Mouse (Mus musculus) heart, embryonic 11.5 days (tissue): Measurements from ENCODE around the gene Gapdh. TPM values are rescaled to one million over a fixed set of nuclear protein-coding genes. Genes with fewer than 3 reads are reported as not detected.

Experiments used
- ATAC-seq: fragments of 200-750 bp; cut with Nextera tagmentation; replicated peaks from 2 replicates; pipeline ENCODE4 v1.8.0; 2017; ENCODE audit warnings: moderate library complexity; ENCODE audit not compliant: insufficient number of reproducible peaks, low FRiP score, low TSS enrichment
- H3K27ac ChIP-seq: fragments of 300-500 bp; sonication (generic); 2 replicates; pipeline ENCODE4 v1.5.1; 2014; ENCODE audit warnings: mild to moderate bottlenecking, low read depth, low read length
- H3K27me3 ChIP-seq: fragments of 300-500 bp; sonication (generic); 2 replicates; pipeline ENCODE4 v1.6.1; 2014; ENCODE audit warnings: mild to moderate bottlenecking, low read length, mixed read lengths; ENCODE audit not compliant: control insufficient read depth, insufficient read depth
- H3K36me3 ChIP-seq: fragments of 300-500 bp; sonication (generic); 2 replicates; pipeline ENCODE4 v1.6.1; 2014; ENCODE audit warnings: mild to moderate bottlenecking, low read length, moderate library complexity, mixed read lengths; ENCODE audit not compliant: control insufficient read depth, insufficient read depth
- H3K4me1 ChIP-seq: fragments of 300-500 bp; sonication (generic); 2 replicates; pipeline ENCODE4 v1.6.1; 2014; ENCODE audit warnings: low read length; ENCODE audit not compliant: control insufficient read depth, insufficient read depth
- H3K4me2 ChIP-seq: fragments of 300-500 bp; sonication (generic); 2 replicates; pipeline ENCODE4 v1.6.1; 2014; ENCODE audit warnings: mild to moderate bottlenecking, moderate library complexity
- H3K4me3 ChIP-seq: fragments of 300-500 bp; sonication (generic); 2 replicates; pipeline ENCODE4 v1.5.1; 2014; ENCODE audit warnings: low read depth, low read length
- H3K9ac ChIP-seq: fragments of 300-500 bp; sonication (generic); 2 replicates; pipeline ENCODE4 v1.6.1; 2014; ENCODE audit warnings: mild to moderate bottlenecking, low read depth, low read length, moderate library complexity
- H3K9me3 ChIP-seq: fragments of 300-500 bp; sonication (generic); replicated peaks from 2 replicates; pipeline ENCODE4 v1.6.1; 2016; ENCODE audit warnings: low read length; ENCODE audit not compliant: control insufficient read depth
- WGBS: fragments of 180-500 bp; shearing (Covaris S2); extraction: QIAGEN DNeasy Blood & Tissue Kit; methylation state at CpG from one replicate; pipeline ENCODE4 v1.1.7; 2014; ENCODE audit not compliant: insufficient replicate concordance; 5-methylcytosine and 5-hydroxymethylcytosine counted together
- polyA plus RNA-seq: library from polyadenylated mRNA; unstranded; fragments of >200 nt; fragmentation: Nextera tagmentation; extraction: Ambion mirVana; gene quantifications from 2 replicates; pipeline ENCODE4 v1.2.1, GENCODE M21; 2014

Gapdh gene
- 4,443 and 4,472 TPM in 2 replicates for polyA plus RNA-seq

DNA sequence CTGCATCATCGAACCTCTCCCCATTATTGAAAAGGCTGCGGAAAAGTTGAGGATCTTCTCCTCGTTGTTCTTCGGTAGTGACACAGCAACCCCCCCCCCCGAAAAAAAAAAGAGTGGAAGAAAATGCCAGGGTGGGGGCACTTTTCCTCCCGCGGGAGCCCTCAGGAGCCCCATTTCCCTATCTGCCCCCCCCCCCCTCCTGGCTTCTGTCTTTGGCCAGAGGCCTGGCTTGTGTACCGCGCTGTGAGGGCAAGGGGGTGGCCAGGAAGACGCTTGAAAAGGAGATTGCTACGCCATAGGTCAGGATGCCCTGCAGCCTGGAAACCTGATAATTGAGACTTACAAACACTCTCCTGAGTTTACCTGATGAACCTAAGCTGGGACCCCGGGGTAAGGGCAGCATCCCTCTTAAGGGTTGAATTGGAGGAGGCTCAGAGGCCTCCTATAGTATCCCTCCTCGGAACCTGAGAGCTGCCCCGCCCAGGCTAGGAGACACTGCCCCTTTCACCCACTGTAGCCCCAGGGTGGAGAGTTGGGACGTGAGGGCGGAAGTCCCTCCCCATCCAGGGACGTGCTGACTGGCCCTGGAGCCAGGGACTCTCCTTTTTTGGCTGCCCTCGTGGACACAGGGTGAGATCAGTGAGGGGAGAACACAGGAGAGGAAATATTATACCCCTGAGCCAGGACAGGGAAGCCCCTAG lies at the start of gene Gapdh:
Gene Gapdh (minus strand): TSS at position 417 of the 701 bp plus-strand sequence.
- Histone ChIP-seq H3K9ac (peak within 1 kb of the TSS; percentile 100), H3K36me3 (peaks cover 36% of the 10 kb centered on the region), H3K9me3 (no peaks in the 10 kb centered on the region), H3K4me3 (peak within 1 kb of the TSS; percentile 95), H3K27ac (peak within 1 kb of the TSS; percentile 98), H3K4me1 (peaks cover 25% of the 10 kb centered on the region), H3K4me2 (peak within 1 kb of the TSS; percentile 94), H3K27me3 (no peaks in the 10 kb centered on the region)
- under 1% methylated on average over 18 of the region's 18 CpGs for WGBS
- ATAC-seq: peak; percentile 77

DNA sequence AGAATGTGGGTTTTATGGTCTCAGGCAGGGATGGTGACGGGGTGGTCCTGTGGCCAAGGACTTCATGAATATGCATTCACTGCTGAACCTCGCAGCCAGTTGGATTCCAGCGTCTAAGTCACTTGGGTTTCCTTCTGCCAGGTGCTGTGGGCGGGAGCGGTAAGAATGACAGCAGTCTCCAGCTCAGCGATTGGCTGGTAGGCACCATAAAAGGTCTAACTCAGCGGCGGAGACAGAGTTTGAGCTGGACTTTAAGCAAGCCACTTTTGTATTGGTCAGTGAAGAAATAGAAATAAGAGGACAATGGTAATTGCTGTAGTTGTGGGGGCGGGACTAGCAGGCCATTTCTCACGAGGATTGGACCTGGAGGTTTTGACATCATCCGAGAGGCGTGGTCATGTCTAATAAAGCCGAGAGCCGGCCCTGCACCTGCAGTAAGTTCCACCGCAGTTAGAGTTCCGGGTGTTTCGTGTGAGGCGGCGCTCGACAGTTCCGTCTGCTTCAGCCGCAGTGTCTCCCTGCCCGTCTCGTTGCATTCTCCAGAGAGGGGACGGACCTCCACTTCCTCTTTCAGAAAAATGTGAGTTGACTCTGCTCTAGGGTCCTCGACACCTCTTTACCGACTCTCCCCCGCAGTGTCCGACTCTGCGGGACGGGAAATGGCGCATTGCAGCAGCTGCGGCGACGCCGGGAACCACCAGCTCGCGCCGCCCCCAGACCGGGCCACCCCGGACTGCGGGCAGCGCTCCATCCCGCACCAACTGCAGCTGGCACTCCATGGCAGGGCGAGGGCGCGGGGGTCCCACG lies 49.1 kb upstream of the Gapdh start, which contains the start of gene Vamp1:
Gene Vamp1 (plus strand): TSS at position 404 of the 807 bp plus-strand sequence.
- peaks cover 3% of the 10 kb centered on the region; the same call in 1 of the 2 replicates for H3K4me1 ChIP-seq
- peak within 1 kb of the TSS; percentile 64 for H3K4me3 ChIP-seq
- peak; percentile 93 for ATAC-seq
- H3K27me3 ChIP-seq: 0 out of 2 replicates have a peak, but pooled peaks cover 3% of the 10 kb centered on the region
- H3K36me3 ChIP-seq: no peaks in the 10 kb centered on the region
- no peaks in the 10 kb centered on the region for H3K9me3 ChIP-seq
- H3K9ac ChIP-seq: peak within 1 kb of the TSS; percentile 79
- H3K27ac ChIP-seq: peak within 1 kb of the TSS; percentile 48; the same call in 1 of the 2 replicates
- WGBS: 1% methylated on average over 48 of the region's 48 CpGs
- H3K4me2 ChIP-seq: peak within 1 kb of the TSS; percentile 92

DNA sequence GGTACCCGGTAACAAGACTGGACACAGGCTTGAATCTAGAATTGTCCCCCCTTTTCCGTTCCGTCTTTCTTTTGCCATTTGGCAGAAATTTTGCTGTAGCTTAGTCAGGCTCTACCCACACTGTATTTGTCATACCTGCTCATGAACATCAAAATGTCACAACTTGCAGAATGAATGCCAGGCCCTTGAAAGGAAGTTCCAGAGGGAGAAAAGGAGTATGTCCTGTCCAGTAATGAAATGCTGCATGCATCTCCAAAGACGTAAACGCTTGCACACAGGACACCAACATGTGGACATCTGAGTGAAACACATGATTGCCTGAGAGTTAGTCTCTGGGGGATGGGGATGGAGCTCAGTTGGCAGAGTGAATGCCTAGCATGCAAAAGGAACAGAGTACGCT lies 47.4 kb upstream of the Gapdh start:
- Histone ChIP-seq H3K4me2 (no peak overlapping the region), H3K9ac (no peak overlapping the region), H3K36me3 (no peaks in the 10 kb centered on the region), H3K9me3 (no peaks in the 10 kb centered on the region), H3K27me3 (0 out of 2 replicates have a peak, but pooled peaks cover 3% of the 10 kb centered on the region), H3K4me3 (no peak overlapping the region), H3K4me1 (peaks cover 3% of the 10 kb centered on the region; the same call in 1 of the 2 replicates), H3K27ac (no peak overlapping the region)
- WGBS: 74% methylated on average over 6 of the region's 6 CpGs
- ATAC-seq: no peak

DNA sequence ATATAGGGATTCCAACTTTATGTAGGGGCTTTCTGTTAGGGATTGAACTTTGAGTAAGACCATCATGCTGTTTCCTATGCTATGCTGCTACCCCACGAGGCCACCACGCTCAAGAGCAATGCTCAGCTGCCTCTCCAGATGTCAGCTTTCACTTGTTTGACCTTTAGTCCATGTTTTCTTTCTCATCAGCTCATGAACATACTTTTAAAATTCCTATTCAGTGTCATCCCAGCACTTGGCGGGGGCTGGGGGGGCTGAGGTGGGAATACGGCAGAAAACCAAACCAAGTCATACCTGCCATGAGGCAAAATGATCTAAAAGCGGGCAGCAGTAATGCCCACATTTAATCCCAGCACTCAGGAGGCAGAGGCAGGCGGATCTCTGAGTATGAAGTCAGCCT lies 46.9 kb upstream of the Gapdh start:
- no peak for ATAC-seq
- 0 out of 2 replicates have a peak, but pooled peaks cover 3% of the 10 kb centered on the region for H3K27me3 ChIP-seq
- H3K4me2 ChIP-seq: no peak overlapping the region
- no peak overlapping the region for H3K9ac ChIP-seq
- H3K9me3 ChIP-seq: no peaks in the 10 kb centered on the region
- no peak overlapping the region for H3K4me3 ChIP-seq
- WGBS: 63% methylated on average over 6 of the region's 6 CpGs
- H3K36me3 ChIP-seq: no peaks in the 10 kb centered on the region
- no peak overlapping the region for H3K27ac ChIP-seq
- peaks cover 3% of the 10 kb centered on the region; the same call in 1 of the 2 replicates for H3K4me1 ChIP-seq

DNA sequence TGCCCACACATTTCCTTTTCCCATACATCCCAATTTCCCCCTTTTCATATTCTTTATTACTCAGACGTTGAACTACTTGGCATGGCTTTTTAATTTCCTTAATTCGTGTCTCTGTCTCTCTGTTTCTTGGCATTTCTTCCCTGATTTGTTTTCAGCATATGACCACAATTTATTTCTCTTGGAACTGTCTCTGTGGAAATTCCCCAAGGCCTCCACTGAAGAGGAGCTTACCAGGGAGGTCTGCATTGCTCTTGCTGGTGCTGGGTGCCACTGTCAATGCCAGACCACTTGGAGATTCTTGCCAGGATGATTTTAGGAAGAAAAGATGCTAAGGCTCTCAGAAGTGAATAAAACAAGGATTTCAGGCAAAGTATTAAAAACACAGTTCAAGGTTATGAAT lies 46.4 kb upstream of the Gapdh start:
- Histone ChIP-seq H3K36me3 (no peaks in the 10 kb centered on the region), H3K9ac (no peak overlapping the region), H3K9me3 (no peaks in the 10 kb centered on the region), H3K4me1 (peaks cover 3% of the 10 kb centered on the region; the same call in 1 of the 2 replicates), H3K27me3 (0 out of 2 replicates have a peak, but pooled peaks cover 3% of the 10 kb centered on the region), H3K4me3 (no peak overlapping the region), H3K27ac (no peak overlapping the region), H3K4me2 (no peak overlapping the region)
- WGBS: 46% methylated on average over 2 of the region's 2 CpGs
- no peak for ATAC-seq

DNA sequence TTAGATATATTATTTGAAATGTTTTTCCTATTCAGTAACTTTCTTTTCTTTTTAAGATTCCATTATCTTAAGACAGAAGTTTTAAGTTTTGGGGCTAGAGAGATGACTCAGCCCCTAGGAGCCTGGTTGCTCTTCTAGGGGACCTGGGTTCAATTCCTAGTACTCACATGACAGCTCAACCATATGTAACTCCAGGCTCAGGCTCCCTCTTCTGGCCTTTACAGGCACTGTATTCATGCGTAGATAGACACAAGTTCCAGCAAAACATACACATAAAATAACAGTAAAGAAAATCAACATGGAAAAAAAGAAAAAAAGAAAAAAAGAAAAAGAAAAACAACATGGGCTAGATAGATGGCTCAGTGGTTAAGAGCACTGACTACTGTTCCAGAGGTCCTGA lies 44.2 kb upstream of the Gapdh start:
- 68% methylated on average over 1 of the region's 1 CpGs for WGBS
- H3K9me3 ChIP-seq: no peaks in the 10 kb centered on the region
- no peak overlapping the region for H3K9ac ChIP-seq
- H3K4me1 ChIP-seq: no peaks in the 10 kb centered on the region
- 0 out of 2 replicates have a peak, but pooled peaks cover 3% of the 10 kb centered on the region for H3K27me3 ChIP-seq
- no peak overlapping the region for H3K27ac ChIP-seq
- no peak for ATAC-seq
- no peaks in the 10 kb centered on the region for H3K36me3 ChIP-seq
- no peak overlapping the region for H3K4me2 ChIP-seq
- no peak overlapping the region for H3K4me3 ChIP-seq

DNA sequence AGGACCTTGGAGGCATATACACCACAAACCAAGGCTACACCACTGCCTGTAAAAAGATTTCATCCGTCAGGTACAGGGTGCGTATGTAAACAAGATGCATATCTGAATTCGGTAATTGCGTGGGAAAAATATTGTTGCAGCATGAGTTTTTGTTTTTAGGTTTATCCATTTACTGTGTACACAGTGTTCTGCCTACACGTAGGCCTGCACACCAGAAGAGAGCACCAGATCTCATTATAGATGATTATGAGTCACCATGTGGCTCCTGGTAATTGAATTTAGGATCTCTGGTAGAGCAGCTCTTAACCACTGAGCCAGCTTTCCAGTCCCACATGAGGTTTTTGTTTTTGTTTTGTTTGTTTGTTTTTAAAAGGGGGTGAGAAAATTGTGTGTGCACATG lies 30.9 kb upstream of the Gapdh start:
- no peak overlapping the region for H3K4me3 ChIP-seq
- no peak overlapping the region for H3K4me2 ChIP-seq
- no peak overlapping the region for H3K27ac ChIP-seq
- 86% methylated on average over 5 of the region's 5 CpGs for WGBS
- no peak for ATAC-seq
- H3K4me1 ChIP-seq: peaks cover 4% of the 10 kb centered on the region; the same call in 1 of the 2 replicates
- peaks cover 7% of the 10 kb centered on the region; the same call in 1 of the 2 replicates for H3K36me3 ChIP-seq
- no peaks in the 10 kb centered on the region for H3K27me3 ChIP-seq
- H3K9ac ChIP-seq: no peak overlapping the region
- no peaks in the 10 kb centered on the region for H3K9me3 ChIP-seq

DNA sequence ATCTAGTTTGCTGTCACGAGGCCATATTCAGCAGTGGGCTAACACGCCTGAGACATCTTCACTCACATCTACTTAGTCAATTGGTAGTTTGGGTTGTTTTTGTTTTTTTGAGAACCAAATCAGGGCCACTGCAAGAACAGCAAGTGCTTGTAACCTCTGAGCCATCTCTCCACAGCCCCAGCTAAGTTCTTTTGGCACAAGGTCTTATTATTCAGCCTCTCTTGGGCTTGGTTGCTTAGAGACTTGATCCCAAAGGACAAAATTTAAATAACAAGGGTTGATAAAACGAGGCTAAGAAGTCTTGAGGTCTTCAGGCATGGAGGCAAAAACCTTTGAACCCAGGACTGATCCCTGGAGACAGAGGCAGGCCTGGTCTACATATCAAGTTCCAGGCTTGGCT lies 30.0 kb upstream of the Gapdh start:
- H3K9ac ChIP-seq: no peak overlapping the region
- ATAC-seq: no peak
- H3K27ac ChIP-seq: no peak overlapping the region
- H3K4me1 ChIP-seq: peaks cover 4% of the 10 kb centered on the region; the same call in 1 of the 2 replicates
- peaks cover 7% of the 10 kb centered on the region; the same call in 1 of the 2 replicates for H3K36me3 ChIP-seq
- no peak overlapping the region for H3K4me3 ChIP-seq
- no peak overlapping the region for H3K4me2 ChIP-seq
- H3K9me3 ChIP-seq: no peaks in the 10 kb centered on the region
- 68% methylated on average over 3 of the region's 3 CpGs for WGBS
- no peaks in the 10 kb centered on the region for H3K27me3 ChIP-seq
